Mouse (Mus musculus) embryo, embryonic 11 days (tissue): Measurements from ENCODE around the gene Cer1.
A peak's percentile ranks its signal among the peaks of the same experiment; 100 is the strongest.

Experiments
- DNase-seq: peaks from one replicate; pipeline ENCODE4 v3.0.0-alpha.2; 2015

Gene Cer1

DNA sequence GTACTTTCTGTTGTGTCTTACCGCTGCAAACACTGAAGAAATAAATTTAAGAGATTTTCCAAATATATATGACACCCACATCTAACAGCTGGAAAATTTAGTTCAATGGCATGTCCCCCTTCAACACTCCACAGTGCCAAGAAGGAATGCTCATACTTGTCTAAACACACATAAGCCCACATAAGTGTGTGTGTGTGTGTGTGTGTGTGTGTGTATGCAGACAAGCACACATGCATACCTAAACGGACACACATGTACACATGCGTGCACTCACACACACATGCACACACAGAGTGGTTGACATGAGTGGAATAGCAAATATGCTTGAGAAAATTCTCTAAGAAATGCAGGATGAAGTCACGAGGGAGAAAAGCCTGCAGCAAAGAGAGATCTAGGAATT, 12.4 kb downstream of the Cer1 start:
- no peak for DNase-seq

- DNase-seq = no peak
Observed at GRCm38 (mm10) chr4:82872121-82872520, 12.8 kb downstream of the Cer1 start.

GRCm38 (mm10) chr4:82870931-82871330, 14.0 kb downstream of the Cer1 start:
- no peak for DNase-seq

DNA sequence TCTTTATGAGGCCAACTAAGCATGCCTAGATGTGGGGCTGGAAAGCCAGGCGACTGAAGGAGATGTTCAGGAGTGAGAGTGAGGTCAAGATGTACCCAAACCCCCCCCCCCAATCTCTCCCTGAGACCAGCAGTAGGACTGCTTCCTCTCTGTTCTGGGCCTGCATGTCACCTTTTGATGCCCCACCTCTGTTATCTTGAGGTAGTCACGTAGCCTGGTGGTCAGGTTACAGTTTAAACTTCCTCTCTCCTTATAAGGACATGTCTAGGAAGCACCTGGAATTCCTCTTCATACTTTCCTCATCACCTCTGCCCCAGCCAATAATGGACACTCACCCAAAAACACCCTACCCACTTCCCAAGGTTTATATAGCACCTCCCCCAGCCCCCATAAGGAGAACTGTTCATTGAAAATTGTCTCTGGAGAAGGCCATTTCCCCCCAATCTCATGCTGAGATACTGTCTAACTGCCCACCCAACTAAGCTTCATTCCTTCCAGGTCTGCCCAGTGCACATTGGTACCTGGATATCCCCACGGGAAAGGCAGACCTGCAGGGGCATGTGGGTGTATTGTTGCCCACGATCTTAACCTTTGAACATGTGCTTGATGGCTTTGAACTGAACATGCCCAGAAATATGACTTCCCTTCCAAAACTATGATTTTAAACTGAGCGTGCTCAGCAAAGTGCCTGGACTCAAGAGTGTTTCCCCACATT, 17.1 kb downstream of the Cer1 start:
- DNase-seq = no peak

DNA sequence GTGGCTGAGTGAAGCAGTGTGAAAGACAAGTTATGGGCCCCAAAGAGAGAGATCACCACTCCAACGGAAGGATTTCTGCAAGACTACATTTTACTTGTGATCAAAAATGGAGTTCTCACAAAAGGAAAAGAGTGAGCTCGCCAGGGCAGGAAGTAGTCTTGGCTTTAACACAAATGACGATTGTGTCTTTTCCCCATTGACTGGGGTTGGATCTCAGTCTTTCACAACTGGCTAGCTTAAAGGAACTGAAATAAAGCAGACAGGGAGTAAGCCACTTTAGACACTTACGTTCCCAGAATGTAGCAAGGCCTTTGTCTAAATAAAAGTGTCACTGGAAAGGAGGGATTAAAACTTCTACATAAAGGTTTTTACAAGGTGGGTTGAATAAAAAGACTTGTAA, 17.8 kb downstream of the Cer1 start:
- no peak for DNase-seq

- DNase-seq = no peak
Observed at GRCm38 (mm10) chr4:82864974-82865699, 19.8 kb downstream of the Cer1 start.

- DNase-seq = no peak
Observed at GRCm38 (mm10) chr4:82863316-82863715, 21.6 kb downstream of the Cer1 start.

DNA sequence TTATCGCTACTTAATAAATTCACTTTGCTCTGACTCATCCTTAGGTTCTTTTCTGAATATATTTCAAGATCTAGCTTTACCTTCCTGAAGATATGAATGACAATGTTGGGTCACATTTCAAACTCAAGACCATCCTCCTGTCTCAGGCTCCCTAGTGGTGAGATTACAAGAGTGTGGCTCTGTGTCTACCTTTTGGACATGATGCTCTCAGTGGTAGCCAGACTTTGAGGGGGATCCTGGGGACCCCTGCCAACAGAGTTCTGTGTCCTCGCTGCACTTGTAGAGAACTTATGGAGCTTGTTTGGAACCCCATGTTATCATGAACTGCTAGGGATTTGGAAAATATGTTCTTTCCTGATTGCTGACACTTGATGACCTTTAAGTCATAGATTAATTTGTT, 23.5 kb downstream of the Cer1 start:
- no peak for DNase-seq

DNA sequence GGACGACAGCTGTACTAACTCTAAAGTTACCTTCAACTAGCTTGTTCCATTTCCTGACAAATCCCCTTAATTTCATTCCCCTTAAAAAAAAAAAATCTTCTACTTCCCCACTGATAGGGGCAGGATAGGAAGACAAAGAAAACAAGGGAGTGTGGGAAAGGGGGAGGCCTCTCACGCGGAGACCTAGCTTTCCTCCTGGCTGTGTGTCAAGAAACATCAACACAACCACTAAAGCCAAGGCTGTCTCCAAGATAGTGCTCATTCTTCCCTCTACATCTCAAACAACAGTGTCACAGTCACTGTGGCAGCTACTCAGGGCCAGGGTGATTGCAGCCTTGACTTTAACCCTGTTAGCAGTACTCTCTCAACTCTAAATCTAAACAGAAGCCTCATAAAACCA, 24.4 kb downstream of the Cer1 start:
- DNase-seq = no peak

DNA sequence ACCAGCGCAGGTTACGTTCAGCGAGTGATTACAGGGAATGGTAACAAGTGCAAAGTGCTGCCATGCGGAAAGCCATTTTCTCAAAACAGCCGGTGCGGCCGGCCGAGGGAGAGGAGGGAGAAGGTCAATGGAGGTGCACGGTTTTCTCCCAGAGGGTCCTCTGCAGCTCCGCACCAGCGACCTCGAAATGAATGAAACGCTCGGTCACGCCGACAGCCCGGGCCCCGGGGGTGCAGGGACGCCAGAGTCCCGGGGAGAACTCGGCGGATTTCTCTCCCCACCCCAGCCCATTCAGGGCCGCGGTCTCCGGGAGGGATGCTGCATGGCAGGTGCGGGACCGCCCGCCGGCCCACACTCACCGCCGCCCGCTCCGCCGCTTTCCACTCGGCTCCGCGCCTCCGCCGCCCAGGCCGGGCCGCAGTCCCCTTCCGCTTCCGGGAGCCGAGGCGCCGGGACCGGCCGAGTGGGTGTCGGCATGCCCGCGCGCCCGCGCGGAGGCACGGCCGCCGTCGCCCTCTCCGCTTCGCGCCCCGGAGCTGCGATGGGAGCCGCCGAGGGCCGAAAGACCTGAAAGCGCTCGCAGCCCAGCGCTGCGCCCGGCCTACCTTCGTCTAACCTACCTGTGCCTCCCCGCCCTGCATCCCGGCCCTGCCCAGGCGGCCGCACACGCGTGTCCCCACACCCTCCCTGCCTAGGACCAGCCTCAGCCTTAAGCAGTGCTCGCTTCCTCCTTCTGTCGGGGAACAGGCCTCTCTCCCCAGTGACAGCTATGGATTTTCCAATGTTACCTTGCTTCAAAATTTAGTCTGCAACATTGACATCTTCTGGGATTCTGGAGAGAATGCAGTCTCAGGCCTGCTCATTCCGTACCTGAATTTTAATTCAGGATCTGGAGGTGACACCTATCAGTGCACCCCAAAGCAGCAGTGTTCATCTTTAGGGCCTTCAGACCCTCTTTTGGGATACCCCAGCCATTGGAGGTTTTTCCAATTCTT, 25.5 kb downstream of the Cer1 start, which contains the start of gene Zdhhc21:
Gene Zdhhc21, minus strand, starts transcription at position 828 of the 995 bp plus-strand sequence.
- peak; percentile 84 for DNase-seq

DNA sequence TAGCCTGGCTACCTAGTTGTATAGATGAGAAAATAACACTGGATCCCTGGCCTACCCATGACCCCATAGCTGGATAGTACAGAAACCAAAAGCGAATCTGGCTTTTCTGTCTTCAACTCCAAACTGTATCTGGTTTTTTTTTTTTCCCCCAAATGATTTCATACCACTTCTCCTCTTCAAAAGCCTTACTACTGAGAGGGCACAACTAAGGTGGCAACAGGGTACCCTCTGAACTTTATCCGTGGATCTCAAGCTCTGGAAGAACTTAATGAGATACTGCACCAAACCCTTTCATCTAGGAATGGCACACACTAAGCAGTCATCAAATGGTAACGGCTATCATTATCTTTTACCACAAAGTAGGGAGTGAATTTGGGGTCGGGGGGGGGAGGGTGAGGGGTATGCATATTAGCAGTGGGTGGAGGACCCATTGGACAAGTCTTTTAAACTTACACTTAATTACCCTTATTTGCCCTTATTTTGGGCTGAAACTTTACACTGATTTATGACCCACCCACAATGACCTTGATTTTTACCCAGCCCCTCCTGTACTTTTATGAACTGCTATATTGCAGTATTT, 26.4 kb downstream of the Cer1 start:
- DNase-seq = no peak

DNA sequence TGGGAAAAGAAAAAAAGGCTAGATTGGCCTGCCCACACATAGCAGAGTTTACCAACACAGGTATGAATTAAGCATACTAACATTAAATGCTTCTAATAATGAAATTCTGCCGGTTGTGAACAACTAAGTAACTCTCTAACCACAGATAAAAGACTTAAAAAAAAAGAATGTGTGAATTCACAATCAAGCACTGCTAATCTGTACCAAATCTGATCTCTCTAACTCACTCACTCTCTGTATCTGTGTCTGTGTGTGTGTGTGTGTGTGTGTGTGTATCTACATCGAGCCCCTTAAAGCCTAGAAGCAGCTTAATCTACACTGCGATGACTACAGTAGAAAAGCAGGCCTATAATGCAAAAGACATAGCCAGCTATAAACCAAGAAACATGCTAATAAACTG, 28.0 kb downstream of the Cer1 start:
- DNase-seq = no peak

DNA sequence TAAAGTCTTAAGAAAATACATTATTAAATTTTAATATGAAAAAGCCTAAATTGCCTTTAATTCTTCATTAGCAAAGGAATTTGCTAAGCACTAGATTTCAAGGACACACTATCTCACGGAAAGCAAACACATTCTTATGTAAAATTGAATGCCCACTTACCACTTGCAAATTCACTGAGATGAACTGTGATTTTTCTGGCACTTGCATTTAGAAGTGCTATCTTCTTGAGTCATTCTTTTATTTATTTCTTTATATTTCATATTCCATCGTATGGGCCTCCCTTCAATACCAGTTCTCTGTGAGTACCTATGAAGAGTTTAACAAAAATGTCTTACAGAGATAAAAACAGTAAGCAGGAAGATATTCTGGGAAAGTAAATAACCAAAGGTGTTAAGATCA, 31.1 kb downstream of the Cer1 start:
- DNase-seq = no peak

- no peak for DNase-seq
Observed at GRCm38 (mm10) chr4:82848552-82849234, 36.3 kb downstream of the Cer1 start.

DNA sequence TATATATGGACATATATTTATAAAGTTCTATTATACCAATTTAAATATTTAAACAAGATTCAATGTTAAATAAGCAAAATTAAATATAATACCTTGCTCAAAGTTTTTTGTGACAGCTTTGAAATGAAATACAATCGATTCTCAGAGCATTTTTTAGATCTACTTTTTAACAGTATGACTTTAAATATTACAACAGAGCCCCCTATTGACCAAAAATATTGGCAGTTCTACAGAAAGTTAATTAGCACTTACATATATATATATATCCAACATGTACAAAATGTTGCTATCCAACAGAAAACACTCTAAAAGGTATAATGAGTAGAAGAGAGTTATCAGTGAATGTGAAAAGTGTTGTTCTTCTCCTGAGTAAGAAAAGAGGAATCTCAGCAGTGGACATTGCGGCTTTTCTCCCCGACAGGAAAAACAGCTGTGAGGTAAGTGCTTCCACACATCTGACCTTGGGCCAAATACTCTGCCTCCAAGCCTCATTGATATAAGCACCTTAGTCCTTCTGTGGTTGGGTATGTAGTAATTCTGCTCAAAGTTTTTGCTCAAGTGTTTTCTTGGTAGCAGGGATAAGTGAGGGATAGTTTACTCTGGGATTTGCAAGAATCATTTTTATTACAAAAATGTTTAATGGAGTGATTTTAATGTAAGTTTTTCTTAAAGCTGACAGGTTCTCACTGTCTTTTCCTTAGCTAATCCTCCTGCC, 47.3 kb downstream of the Cer1 start:
- DNase-seq = peak; percentile 52
